Mouse (Mus musculus) neural tube, postnatal 0 days (tissue): ENCODE data around the gene Chrna3. TPM values are rescaled to one million over a fixed set of nuclear protein-coding genes. Genes with fewer than 3 reads are reported as not detected.

Experiments
- polyA plus RNA-seq: library from polyadenylated mRNA; unstranded; fragments of >200 nt; fragmentation: Nextera tagmentation; extraction: Ambion mirVana; gene quantifications from 2 replicates; pipeline ENCODE4 v1.2.1, GENCODE M21; 2015

Gene Chrna3
- polyA plus RNA-seq: 13.5 and 14.8 TPM in 2 replicates

DNA sequence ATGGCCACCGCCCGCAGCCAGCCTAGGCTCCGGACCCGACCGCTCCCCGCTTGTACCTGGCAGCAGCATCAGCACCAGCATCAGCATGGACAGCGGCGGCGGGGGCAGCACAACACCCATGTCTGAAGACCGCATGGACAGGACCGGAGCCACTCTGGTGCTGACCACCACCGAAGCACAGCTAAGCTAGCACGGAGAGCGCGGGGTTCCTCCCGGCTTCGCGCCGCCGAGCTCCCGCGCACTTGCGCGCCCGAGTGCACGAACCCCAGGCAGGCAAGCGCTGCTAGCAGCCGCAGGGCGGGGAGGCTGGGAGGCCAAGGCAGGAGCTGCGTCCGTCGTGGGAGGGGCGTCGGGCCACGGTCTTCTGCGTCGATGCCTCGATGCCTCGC is at the start of gene Chrna3:
Gene Chrna3, minus strand, starts transcription at position 288 of the 389 bp plus-strand sequence.

DNA sequence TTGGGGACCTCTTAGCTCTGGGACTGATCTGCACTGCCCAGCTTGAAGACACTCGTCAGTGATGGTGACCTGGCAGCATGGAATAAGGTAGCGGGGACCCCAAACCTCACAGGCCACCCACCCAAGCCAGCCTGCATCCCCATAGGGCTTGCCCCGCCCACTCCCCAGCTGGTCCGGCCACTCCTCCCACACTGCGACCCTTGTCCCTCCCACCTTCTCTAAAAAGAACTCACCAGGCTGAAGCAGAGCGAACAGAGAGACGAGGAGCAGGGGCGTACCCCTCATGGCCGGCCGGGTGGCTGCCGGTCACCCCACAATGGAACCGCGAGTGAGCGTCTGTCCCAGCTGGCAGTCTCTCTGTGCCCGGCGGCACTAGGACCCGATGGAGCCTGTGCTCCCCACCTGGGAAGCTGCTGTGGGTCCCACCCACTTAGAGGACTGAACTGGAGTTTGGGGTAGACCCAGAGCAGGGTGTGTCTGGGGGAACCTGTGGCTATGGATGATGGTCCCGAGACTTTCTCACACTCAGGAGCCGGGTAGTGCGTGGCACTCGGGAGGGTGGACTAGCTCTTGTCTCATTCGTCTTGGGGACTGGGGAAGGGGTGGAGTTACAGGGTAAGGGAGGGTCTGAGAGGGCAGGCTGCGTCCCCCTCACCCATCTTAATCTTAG is 22.0 kb upstream of the Chrna3 start, which contains the start of gene Chrnb4:
Gene Chrnb4, minus strand, starts transcription at position 569 of the 670 bp plus-strand sequence.

DNA sequence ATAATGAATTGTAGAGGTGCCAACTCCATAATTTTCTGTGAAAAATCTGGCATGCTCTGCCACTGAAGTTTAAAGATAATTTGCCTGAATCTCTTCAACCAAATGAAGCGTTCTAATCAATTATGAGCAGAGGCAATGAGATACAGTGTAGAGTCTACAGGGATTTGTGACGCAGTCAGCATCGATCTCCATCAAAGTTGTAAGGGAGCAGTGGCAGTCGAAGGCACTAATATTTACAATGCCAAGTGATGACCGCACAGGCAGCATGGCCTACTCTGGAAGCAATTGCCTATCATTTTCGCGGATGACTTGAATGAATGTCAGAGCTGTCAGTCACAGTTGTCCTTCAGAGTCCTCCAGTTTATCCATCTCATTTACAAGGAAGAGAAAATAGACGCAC is 45.7 kb downstream of the Chrna3 start, which contains the start of gene Chrna5:
Gene Chrna5, plus strand, starts transcription at position 207 of the 400 bp plus-strand sequence.

Other genes starting within 250 kb of the Chrna3 start
- gene Ireb2, start 162.8 kb downstream of the Chrna3 start, polyA plus RNA-seq: 17.3 and 18.7 TPM in 2 replicates
- gene Hykk, start 109.3 kb downstream of the Chrna3 start, polyA plus RNA-seq: 1.8 and 2.0 TPM in 2 replicates
- gene Psma4, start 75.8 kb downstream of the Chrna3 start, polyA plus RNA-seq: 254 and 262 TPM in 2 replicates
- gene AY074887, start 75.6 kb downstream of the Chrna3 start, polyA plus RNA-seq: 0.97 and 2.1 TPM in 2 replicates
- 4.0 and 4.2 TPM in 2 replicates for gene Chrna5, start 45.7 kb downstream of the Chrna3 start, polyA plus RNA-seq
- gene Chrnb4, start 22.2 kb upstream of the Chrna3 start, polyA plus RNA-seq: 0.93 and 1.1 TPM in 2 replicates
- gene Ube2q2, start 122.3 kb upstream of the Chrna3 start, polyA plus RNA-seq: 36.2 and 40.3 TPM in 2 replicates
- gene Fbxo22, start 182.4 kb upstream of the Chrna3 start, polyA plus RNA-seq: 60.8 and 67.3 TPM in 2 replicates